Mouse (Mus musculus): ENCODE measurements around the gene Nav1.
A peak's percentile ranks its signal among the peaks of the same experiment; 100 is the strongest.
"Not testable (repeated sequence)": the region's sequence is repeated elsewhere in the genome, so short reads cannot be mapped to it uniquely, and the experiment has no call there.

Nav1 gene

DNA sequence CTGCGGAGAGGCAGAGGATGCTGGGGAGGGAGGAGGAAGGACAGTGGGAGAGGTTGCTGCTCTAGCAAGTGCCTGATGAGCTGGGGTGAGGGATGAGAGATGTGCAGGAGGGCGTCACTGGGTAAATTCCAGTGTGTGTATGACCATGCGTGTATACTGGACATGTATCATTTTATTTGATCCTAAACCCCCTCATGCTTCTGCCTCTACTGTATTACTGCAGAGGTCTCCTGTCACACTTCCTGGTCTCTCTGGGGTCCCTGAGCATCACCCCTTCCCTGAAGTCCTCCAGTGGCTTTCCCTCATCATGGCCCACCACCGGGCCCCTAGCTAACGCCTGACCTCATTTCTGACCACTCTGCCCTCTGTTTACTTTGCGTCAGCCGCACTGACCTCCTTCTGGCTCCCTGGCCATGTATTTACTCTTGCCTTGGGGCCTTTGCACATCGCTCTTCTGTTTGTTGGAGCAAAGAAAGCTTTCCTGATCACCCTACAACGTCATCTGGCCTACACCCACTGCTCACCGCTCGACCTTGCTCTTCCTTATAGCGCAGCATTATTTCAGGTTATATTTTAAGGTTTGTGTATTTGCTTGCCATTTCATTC lies 91.4 kb downstream of the Nav1 start:
- DNase-seq (ENCODE audit: low spot score): no peak

DNA sequence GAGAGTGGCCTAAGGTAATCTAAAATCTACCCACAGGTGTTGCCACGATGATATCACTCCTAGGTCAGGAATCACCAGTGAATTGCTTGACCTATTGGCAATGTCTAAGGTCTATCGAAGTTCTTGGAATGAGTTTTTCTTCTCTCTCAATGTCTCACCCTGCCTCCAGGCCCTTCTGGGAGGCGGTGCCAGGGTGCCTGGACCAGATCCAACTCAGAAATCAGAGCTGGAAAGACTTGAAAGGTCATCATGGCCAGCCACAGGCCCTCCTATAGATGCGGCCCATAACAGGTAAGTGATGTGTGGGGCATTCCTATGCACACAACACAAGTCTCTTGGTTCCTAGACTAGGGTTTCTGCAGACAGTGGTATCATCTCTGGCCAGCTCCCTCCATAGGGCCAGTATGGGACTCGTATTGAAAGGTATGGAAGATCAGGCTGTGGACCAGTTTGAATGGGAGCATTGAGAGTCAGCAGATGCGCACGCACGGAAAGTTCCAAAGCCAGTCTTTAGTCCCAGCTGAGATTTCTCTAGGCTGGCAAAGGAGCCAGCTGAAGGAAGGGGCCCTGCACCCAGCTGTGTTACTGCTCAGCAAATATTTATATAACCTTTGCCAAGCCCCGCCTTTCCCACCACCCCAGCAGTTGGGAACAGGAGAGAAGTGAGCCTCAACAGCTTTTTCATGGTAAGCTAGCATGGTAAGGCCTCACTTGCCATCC lies 92.0 kb downstream of the Nav1 start:
- no peak for DNase-seq (ENCODE audit: low spot score)

- DNase-seq (ENCODE audit: low spot score): no peak
These were observed 93.0 kb downstream of the Nav1 start for GRCm38 (mm10) chr1:135514046-135514445.

GRCm38 (mm10) chr1:135513464-135513863 lies 93.6 kb downstream of the Nav1 start:
- DNase-seq (ENCODE audit: low spot score): no peak

- peak; percentile 78 for DNase-seq (ENCODE audit: low spot score)
These were observed 96.6 kb downstream of the Nav1 start for GRCm38 (mm10) chr1:135510346-135510977.

DNA sequence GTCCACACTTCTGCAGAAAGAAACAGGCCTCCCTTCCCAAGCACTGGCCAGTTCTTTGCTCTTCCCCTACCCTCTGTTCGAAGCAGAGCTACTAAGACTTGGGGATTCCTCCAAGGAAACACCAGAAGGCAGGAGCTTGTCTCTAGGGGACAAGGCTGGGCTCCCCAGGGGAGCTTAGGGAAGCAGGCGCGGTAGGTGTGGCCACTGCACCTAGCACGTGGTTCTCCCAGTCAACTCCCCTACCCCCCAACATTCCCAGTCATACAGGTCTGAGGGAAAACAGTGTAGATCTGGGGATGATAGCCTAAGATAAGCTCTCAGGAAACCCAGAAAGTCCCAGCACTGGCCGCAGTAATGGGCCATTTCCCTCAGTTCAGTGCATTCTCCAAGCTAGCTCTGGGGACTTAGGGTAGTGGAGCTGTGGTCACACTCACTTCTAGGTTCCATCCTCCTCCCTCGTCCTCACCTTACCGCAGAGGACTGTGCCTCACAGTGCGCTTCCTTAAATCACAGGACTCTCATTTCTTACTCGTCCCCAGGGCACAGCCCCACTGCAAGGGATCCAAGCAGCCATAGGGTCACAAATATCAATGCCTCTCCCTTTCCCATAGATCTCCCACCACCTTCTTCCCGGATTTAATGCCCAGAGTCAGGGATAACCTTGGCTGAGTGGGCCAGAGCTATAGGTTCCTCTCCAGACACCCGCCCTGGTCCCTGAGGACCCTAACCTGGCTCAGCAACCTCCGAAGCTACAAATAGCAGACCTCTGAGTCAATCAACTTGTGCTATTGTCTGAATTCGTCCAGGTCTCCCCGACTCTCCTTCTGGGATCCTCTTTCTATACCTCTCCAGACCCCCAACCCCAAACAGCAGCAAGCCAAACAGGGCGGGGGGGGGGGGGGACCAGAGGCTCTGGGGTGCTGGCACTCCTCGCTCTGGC lies 97.7 kb downstream of the Nav1 start:
- no peak for DNase-seq (ENCODE audit: low spot score)

- DNase-seq (ENCODE audit: low spot score): no peak
These were observed 98.8 kb downstream of the Nav1 start for GRCm38 (mm10) chr1:135508349-135508634.

- no peak for DNase-seq (ENCODE audit: low spot score)
These were observed 99.3 kb downstream of the Nav1 start for GRCm38 (mm10) chr1:135507572-135508348.

GRCm38 (mm10) chr1:135505499-135505898 lies 101.6 kb downstream of the Nav1 start:
- DNase-seq (ENCODE audit: low spot score): no peak

DNA sequence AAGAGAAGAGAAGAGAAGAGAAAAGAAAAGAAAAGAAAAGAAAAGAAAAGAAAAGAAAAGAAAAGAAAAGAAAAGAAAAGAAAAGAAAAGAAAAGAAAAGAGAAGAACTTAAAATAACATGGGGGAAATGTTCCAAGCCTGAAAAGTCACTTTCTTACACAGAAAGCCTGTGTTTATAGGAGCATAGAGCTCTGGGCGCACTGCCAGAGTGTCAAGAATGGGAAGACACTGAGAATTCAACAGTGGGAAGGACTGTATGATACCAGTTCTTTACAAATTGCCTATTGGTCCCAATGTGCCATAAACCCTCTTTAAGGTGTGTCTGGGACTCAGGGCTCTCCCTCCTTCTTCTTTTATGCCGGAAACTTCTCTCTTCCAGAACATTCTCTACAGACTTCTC lies 103.7 kb downstream of the Nav1 start:
- no peak for DNase-seq (ENCODE audit: low spot score)

DNA sequence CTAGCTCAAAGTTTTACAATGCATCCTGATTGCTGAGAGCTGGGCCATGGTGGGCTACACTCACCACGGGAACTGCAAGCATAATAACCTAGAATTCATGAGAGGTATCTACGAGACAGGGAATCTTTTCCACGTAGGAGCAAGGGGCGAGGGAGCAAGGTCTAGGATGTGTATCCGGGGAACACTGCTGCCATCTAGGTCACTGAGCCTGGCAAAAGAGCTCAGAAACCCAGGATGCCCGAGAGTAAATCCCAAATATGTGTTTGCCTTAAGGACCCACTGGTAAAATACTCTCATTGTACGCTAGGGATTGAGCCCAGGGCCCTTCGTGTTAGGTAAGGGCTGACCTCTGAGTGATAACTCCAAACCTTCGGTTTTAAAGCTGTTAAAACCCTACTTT lies 104.3 kb downstream of the Nav1 start:
- no peak for DNase-seq (ENCODE audit: low spot score)

GRCm38 (mm10) chr1:135502135-135502534 lies 105.0 kb downstream of the Nav1 start:
- peak; percentile 77 for DNase-seq (ENCODE audit: low spot score)

- peak; percentile 86 for DNase-seq (ENCODE audit: low spot score)
These were observed 108.4 kb downstream of the Nav1 start for GRCm38 (mm10) chr1:135498455-135499358.

DNA sequence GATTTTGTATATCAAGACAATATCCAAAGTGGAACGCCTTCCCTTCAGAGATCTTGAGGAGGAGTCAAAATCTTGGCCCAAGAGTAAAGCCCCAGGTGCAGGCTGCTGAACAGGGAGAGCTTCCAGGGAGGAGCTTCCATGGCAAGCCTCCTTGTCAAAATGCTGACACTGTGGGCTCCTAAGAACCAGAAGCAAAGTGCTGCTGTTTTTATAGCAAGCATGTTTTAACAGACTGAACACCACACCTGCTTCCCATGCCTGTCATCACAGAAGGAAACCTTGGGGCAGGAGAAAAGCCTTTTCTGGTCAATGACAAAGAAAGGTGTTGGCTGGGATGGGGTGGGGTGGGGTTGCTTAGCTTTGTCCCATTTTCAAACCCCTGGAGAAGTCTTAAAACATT lies 112.0 kb downstream of the Nav1 start:
- no peak for DNase-seq (ENCODE audit: low spot score)

DNA sequence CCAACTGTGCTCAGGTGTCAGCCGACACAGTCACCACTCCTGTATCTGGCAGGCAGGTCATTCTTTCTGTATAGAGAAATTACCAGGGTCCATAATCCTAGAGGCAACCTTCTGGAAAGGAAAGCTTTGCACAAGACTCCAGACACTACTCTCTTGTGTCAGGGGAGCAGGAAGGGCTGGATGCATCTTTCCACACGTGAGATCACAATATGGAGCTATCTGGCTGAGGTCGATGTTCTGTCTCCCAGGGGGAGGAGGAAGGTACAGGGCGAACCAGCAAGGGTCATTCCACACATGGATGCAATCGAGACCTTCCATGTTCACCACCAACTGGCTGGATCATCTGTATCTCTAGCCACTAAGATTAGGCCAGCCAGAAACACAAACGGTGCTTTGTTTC lies 113.2 kb downstream of the Nav1 start:
- no peak for DNase-seq (ENCODE audit: low spot score)

- DNase-seq (ENCODE audit: low spot score): no peak
These were observed 114.7 kb downstream of the Nav1 start for GRCm38 (mm10) chr1:135492406-135492805.

- DNase-seq (ENCODE audit: low spot score): no peak
These were observed 116.0 kb downstream of the Nav1 start for GRCm38 (mm10) chr1:135490931-135491666.

DNA sequence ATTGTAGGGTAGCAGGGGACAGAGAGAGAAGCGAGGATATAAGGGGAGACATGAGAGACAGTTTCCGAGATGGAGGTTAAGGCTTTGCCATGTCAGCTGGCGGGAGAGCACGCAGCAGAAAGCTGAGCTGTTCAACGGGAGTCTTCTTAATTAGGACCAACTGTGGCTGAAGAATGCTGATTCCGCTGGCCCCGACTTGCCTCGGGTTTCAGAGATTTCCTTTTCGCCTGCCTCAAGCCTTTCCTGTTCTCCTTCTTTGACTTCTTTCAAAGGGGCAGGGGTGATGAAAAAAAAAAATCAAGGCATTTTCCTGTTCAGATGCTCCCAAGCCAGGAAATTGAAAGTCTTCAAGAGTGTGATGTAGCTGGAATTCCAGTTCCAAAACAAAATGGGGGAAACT lies 118.2 kb downstream of the Nav1 start:
- DNase-seq (ENCODE audit: low spot score): no peak

DNA sequence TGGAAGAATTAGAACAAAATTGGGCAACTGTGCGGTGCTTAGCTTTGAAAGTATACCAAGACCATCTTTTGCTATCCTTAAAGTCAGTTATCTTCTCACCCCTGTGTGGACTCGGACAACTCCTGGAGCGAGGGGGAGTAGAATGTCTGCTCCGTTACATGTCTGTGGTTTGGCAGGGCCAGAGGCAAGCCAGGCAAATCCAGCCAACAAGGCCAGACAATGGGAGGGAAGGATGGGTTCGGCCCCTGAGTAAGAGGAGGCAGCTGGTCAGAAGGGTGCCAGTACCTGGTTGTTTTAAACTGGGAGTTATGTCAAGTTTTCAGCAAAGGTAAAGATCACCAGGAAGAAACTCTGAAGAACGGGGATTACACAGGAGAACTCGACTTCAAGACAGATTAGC lies 121.9 kb downstream of the Nav1 start:
- DNase-seq (ENCODE audit: low spot score): no peak

DNA sequence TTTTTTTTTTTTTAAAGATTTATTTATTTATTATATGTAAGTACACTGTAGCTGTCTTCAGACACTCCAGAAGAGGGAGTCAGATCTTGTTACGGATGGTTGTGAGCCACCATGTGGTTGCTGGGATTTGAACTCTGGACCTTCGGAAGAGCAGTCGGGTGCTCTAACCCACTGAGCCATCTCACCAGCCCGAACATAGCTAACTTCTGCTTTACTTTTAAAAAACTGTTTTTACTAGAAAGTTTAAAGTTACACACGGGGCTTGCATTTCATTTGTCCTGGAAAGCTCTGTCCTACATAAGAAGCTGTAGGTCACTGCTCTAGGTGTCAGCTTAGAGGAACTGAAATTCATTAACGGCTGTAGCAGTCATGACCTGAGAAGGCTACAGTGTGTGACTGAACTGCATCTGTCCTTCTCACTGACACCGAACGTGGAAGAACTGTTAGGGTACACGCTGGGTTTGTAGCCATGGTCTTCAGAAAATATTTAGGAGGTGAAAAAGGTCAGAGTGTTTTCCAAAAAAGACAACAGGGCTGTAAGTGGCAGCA lies 122.5 kb downstream of the Nav1 start:
- DNase-seq (ENCODE audit: low spot score): not testable (repeated sequence)

Measured in retina, embryonic 14.5 days (tissue).